In genomic region chr13:73069840-73070530, GRCm38 (mm10) we compare ENCODE assay signal across 12 mouse cellular contexts.
A peak's percentile ranks its signal among the peaks of the same experiment; 100 is the strongest.
DNase-seq lines count a peak whose midpoint lies in the region; ATAC-seq and TF ChIP-seq lines count a peak whose summit lies in the region.
"Had no signal": no experiment of that assay in that cellular context is flagged by ENCODE, and none has a peak within 500 bp of the region (broad histone marks: within the 10 kb centered on the region; RNA-seq: fewer than 3 reads in every experiment).

No protein-coding gene starts in this region.

- H3K4me2 ChIP-seq in lung, embryonic 16.5 days (ENCODE audit: low read depth, low read length), result no peak overlapping the region
- H3K4me2 ChIP-seq in embryonic facial prominence, embryonic 14.5 days (ENCODE audit: low read depth, low read length), result no peak overlapping the region
- no peak overlapping the region for H3K4me2 ChIP-seq in kidney, embryonic 14.5 days (replicated peaks; ENCODE audit: low read depth, low read length)
- peak overlapping the region; percentile 4 for H3K4me2 ChIP-seq in neural tube, embryonic 13.5 days

- no peak overlapping the region for H3K9ac ChIP-seq in lung, embryonic 16.5 days (ENCODE audit: low read length)
- no peak overlapping the region for H3K9ac ChIP-seq in embryonic facial prominence, embryonic 14.5 days (ENCODE audit: low read depth, low read length)
- H3K9ac ChIP-seq in kidney, embryonic 14.5 days (ENCODE audit: low read depth, low read length), result no peak overlapping the region
- no peak overlapping the region for H3K9ac ChIP-seq in neural tube, embryonic 13.5 days

- ATAC-seq in lung, embryonic 16.5 days (ENCODE audit: low read depth), result 0 out of 2 replicates have a peak, but pooled peaks have one; percentile 21
- ATAC-seq in embryonic facial prominence, embryonic 14.5 days (ENCODE audit: low read depth), result 0 out of 2 replicates have a peak, but pooled peaks have one; percentile 33
- ATAC-seq in kidney, embryonic 14.5 days (ENCODE audit: low FRiP score, low TSS enrichment), result peak; percentile 36; the same call in 1 of the 2 replicates
- ATAC-seq in neural tube, embryonic 13.5 days (ENCODE audit: low read depth), result peak; percentile 70

- H3K27me3 ChIP-seq in lung, embryonic 16.5 days (ENCODE audit: control insufficient read depth, insufficient read depth, low read depth, low read length), result no peaks in the 10 kb centered on the region
- no peaks in the 10 kb centered on the region for H3K27me3 ChIP-seq in embryonic facial prominence, embryonic 14.5 days (replicated peaks; ENCODE audit: control insufficient read depth, insufficient read depth, low read length)
- H3K27me3 ChIP-seq in kidney, embryonic 14.5 days (ENCODE audit: control insufficient read depth, insufficient read depth, low read length), result peaks cover 18% of the 10 kb centered on the region; the same call in 1 of the 2 replicates
- H3K27me3 ChIP-seq in neural tube, embryonic 13.5 days, result peaks cover 83% of the 10 kb centered on the region
- H3K27me3 ChIP-seq: CH12.LX had no signal

- H3K4me1 ChIP-seq in lung, embryonic 16.5 days (replicated peaks; ENCODE audit: control insufficient read depth, insufficient read depth, low read length), result peaks cover 10% of the 10 kb centered on the region
- no peaks in the 10 kb centered on the region for H3K4me1 ChIP-seq in lung, adult 2 months (ENCODE audit: control insufficient read depth, insufficient read depth, low read length)
- no peaks in the 10 kb centered on the region for H3K4me1 ChIP-seq in embryonic facial prominence, embryonic 14.5 days (ENCODE audit: control insufficient read depth, insufficient read depth, low read length)
- no peaks in the 10 kb centered on the region for H3K4me1 ChIP-seq in kidney, embryonic 14.5 days (ENCODE audit: control insufficient read depth, insufficient read depth, low read length)
- H3K4me1 ChIP-seq in neural tube, embryonic 13.5 days (replicated peaks), result peaks cover 29% of the 10 kb centered on the region

- H3K27ac ChIP-seq in lung, embryonic 16.5 days (ENCODE audit: low read length), result no peak overlapping the region
- no peak overlapping the region for H3K27ac ChIP-seq in embryonic facial prominence, embryonic 14.5 days (replicated peaks; ENCODE audit: low read depth, low read length)
- H3K27ac ChIP-seq in kidney, embryonic 14.5 days (ENCODE audit: low read depth, low read length), result no peak overlapping the region
- no peak overlapping the region for H3K27ac ChIP-seq in neural tube, embryonic 13.5 days (replicated peaks)

- WGBS in lung, embryonic 16.5 days, result 5% methylated on average over 13 of the region's 13 CpGs
- 14% methylated on average over 13 of the region's 13 CpGs for WGBS in lung, adult 2 months
- WGBS in embryonic facial prominence, embryonic 14.5 days, result 57% methylated on average over 13 of the region's 13 CpGs
- WGBS in kidney, embryonic 14.5 days, result 21% methylated on average over 13 of the region's 13 CpGs
- WGBS in neural tube, embryonic 13.5 days, result 9% methylated on average over 13 of the region's 13 CpGs

- no peak for DNase-seq in lung, adult 2 months
- DNase-seq in embryonic facial prominence, embryonic 14.5 days (ENCODE audit: low spot score), result no peak
- DNase-seq in thymus, postnatal 14 days, result no peak
- no peak for DNase-seq in cerebellum, adult 11 months
- DNase-seq in layer of hippocampus, adult 18-20 months (ENCODE audit: low spot score in 2 of 2), result no peak
- DNase-seq: gastrocnemius, postnatal 14 days; heart, postnatal 14 days; thymus, postnatal 36 days had no signal

- no peaks in the 10 kb centered on the region for H3K9me3 ChIP-seq in lung, embryonic 16.5 days (ENCODE audit: control insufficient read depth, low read length)
- H3K9me3 ChIP-seq in embryonic facial prominence, embryonic 14.5 days (ENCODE audit: control insufficient read depth, low read length), result no peaks in the 10 kb centered on the region
- no peaks in the 10 kb centered on the region for H3K9me3 ChIP-seq in kidney, embryonic 14.5 days (ENCODE audit: control insufficient read depth, low read length)
- H3K9me3 ChIP-seq in neural tube, embryonic 13.5 days, result no peaks in the 10 kb centered on the region

- H3K36me3 ChIP-seq in lung, embryonic 16.5 days (ENCODE audit: control insufficient read depth, insufficient read depth, low read length), result no peaks in the 10 kb centered on the region
- H3K36me3 ChIP-seq in embryonic facial prominence, embryonic 14.5 days (ENCODE audit: control insufficient read depth, insufficient read depth, low read length), result no peaks in the 10 kb centered on the region
- H3K36me3 ChIP-seq in kidney, embryonic 14.5 days (ENCODE audit: control insufficient read depth, insufficient read depth, low read length), result no peaks in the 10 kb centered on the region
- no peaks in the 10 kb centered on the region for H3K36me3 ChIP-seq in neural tube, embryonic 13.5 days

- no peak for TF ChIP-seq POLR2A in lung, adult 2 months (IDR thresholded peaks at IDR 0.05; ENCODE audit: borderline replicate concordance, extremely low read depth, low read depth, low read length)

- no peak overlapping the region for H3K4me3 ChIP-seq in lung, embryonic 16.5 days (ENCODE audit: low read length)
- no peak overlapping the region for H3K4me3 ChIP-seq in lung, adult 2 months (replicated peaks; ENCODE audit: extremely low read depth, low read depth, low read length)
- no peak overlapping the region for H3K4me3 ChIP-seq in embryonic facial prominence, embryonic 14.5 days (ENCODE audit: low read depth, low read length)
- no peak overlapping the region for H3K4me3 ChIP-seq in kidney, embryonic 14.5 days (ENCODE audit: low read length)
- no peak overlapping the region for H3K4me3 ChIP-seq in neural tube, embryonic 13.5 days

- no peak for TF ChIP-seq CTCF in lung, adult 2 months (IDR thresholded peaks at IDR 0.05; ENCODE audit: insufficient read depth, low read length)
